Mouse (Mus musculus) lung, postnatal 25 days (tissue): ENCODE data around the gene Mgp.
"Not testable (repeated sequence)": the region's sequence is repeated elsewhere in the genome, so short reads cannot be mapped to it uniquely, and the experiment has no call there.

Source experiments
- DNase-seq: peaks from one replicate; pipeline ENCODE4 v3.0.0; 2022; ENCODE audit warnings: low spot score

Gene Mgp

GRCm38 (mm10) chr6:136897789-136898188 lies 22.2 kb upstream of the Mgp start:
- peak; percentile 42 for DNase-seq

GRCm38 (mm10) chr6:136894532-136895339 lies 19.1 kb upstream of the Mgp start:
- peak; percentile 48 for DNase-seq

- no peak for DNase-seq
Measured at GRCm38 (mm10) chr6:136892002-136892401, 16.4 kb upstream of the Mgp start.

- no peak for DNase-seq
Measured at GRCm38 (mm10) chr6:136889554-136889953, 13.9 kb upstream of the Mgp start.

- DNase-seq: no peak
Measured at GRCm38 (mm10) chr6:136889067-136889466, 13.4 kb upstream of the Mgp start.

- DNase-seq: peak; percentile 78
Measured at GRCm38 (mm10) chr6:136887854-136888253, 12.2 kb upstream of the Mgp start.

- DNase-seq: not testable (repeated sequence)
Measured at GRCm38 (mm10) chr6:136884766-136885165, 9.1 kb upstream of the Mgp start.

- DNase-seq: no peak
Measured at GRCm38 (mm10) chr6:136883961-136884360, 8.3 kb upstream of the Mgp start.

- no peak for DNase-seq
Measured at GRCm38 (mm10) chr6:136883431-136883915, 7.8 kb upstream of the Mgp start.

GRCm38 (mm10) chr6:136881678-136882077 lies 6.1 kb upstream of the Mgp start:
- no peak for DNase-seq

- DNase-seq: no peak
Measured at GRCm38 (mm10) chr6:136874599-136874998, 1.0 kb downstream of the Mgp start.

GRCm38 (mm10) chr6:136868921-136869320 lies 6.7 kb downstream of the Mgp start:
- DNase-seq: no peak

- DNase-seq: no peak
Measured at GRCm38 (mm10) chr6:136866150-136866549, 9.5 kb downstream of the Mgp start.

GRCm38 (mm10) chr6:136865360-136865759 lies 10.3 kb downstream of the Mgp start:
- DNase-seq: no peak

- peak; percentile 66 for DNase-seq
Measured at GRCm38 (mm10) chr6:136861020-136861419, 14.6 kb downstream of the Mgp start.

- DNase-seq: no peak
Measured at GRCm38 (mm10) chr6:136858420-136858819, 17.2 kb downstream of the Mgp start.

- DNase-seq: peak; percentile 64
Measured at GRCm38 (mm10) chr6:136857873-136858260, 17.8 kb downstream of the Mgp start.

- no peak for DNase-seq
Measured at GRCm38 (mm10) chr6:136857186-136857872, 18.3 kb downstream of the Mgp start, which contains the start of gene Art4. Gene Art4, minus strand, starts transcription at chr6:136857733.

- DNase-seq: no peak
Measured at GRCm38 (mm10) chr6:136856071-136856636, 19.5 kb downstream of the Mgp start.

- no peak for DNase-seq
Measured at GRCm38 (mm10) chr6:136855183-136855582, 20.4 kb downstream of the Mgp start.

- no peak for DNase-seq
Measured at GRCm38 (mm10) chr6:136854361-136854781, 21.3 kb downstream of the Mgp start.

GRCm38 (mm10) chr6:136852762-136853161 lies 22.9 kb downstream of the Mgp start:
- no peak for DNase-seq

GRCm38 (mm10) chr6:136852348-136852747 lies 23.3 kb downstream of the Mgp start:
- no peak for DNase-seq
